Mouse (Mus musculus) stomach, embryonic 14.5 days (tissue): ENCODE measurements around the gene Slc12a9. TPM values are rescaled to one million over a fixed set of nuclear protein-coding genes. Genes with fewer than 3 reads are reported as not detected.

Experiments used
- ATAC-seq: fragments of 200-750 bp; cut with Nextera tagmentation; 2 replicates; pipeline ENCODE4 v1.8.0; 2017; ENCODE audit warnings: low read depth, moderate TSS enrichment; ENCODE audit not compliant: insufficient number of reproducible peaks, insufficient read depth, low FRiP score
- H3K27ac ChIP-seq: fragments of 300-500 bp; sonication (generic); 2 replicates; pipeline ENCODE4 v1.5.1; 2014; ENCODE audit warnings: mild to moderate bottlenecking, low read length, moderate library complexity, mixed read lengths
- H3K27me3 ChIP-seq: fragments of 300-500 bp; sonication (generic); 2 replicates; pipeline ENCODE4 v1.6.1; 2014; ENCODE audit warnings: low read length, control low read depth, mixed read lengths; ENCODE audit not compliant: control insufficient read depth, insufficient read depth
- H3K36me3 ChIP-seq: fragments of 300-500 bp; sonication (generic); 2 replicates; pipeline ENCODE4 v1.6.1; 2014; ENCODE audit warnings: mild to moderate bottlenecking, control low read depth, low read length, moderate library complexity, mixed read lengths; ENCODE audit not compliant: control insufficient read depth, insufficient read depth
- H3K4me1 ChIP-seq: fragments of 300-500 bp; sonication (generic); 2 replicates; pipeline ENCODE4 v1.6.1; 2014; ENCODE audit warnings: low read length, control low read depth, mixed read lengths; ENCODE audit not compliant: control insufficient read depth, insufficient read depth
- H3K4me2 ChIP-seq: fragments of 300-500 bp; sonication (generic); replicated peaks from 2 replicates; pipeline ENCODE4 v1.6.1; 2014; ENCODE audit warnings: low read depth, low read length, control low read depth
- H3K4me3 ChIP-seq: fragments of 300-500 bp; sonication (generic); 2 replicates; pipeline ENCODE4 v1.5.1; 2014; ENCODE audit warnings: low read depth, low read length, control low read depth
- H3K9ac ChIP-seq: fragments of 300-500 bp; sonication (generic); replicated peaks from 2 replicates; pipeline ENCODE4 v1.6.1; 2014; ENCODE audit warnings: low read depth, mild to moderate bottlenecking, control low read depth, low read length, moderate library complexity, mixed read lengths
- H3K9me3 ChIP-seq: fragments of 300-500 bp; sonication (generic); 2 replicates; pipeline ENCODE4 v1.6.1; 2016; ENCODE audit warnings: low read depth, low read length, control low read depth; ENCODE audit not compliant: control insufficient read depth
- WGBS: fragments of 180-500 bp; shearing (Covaris S2); extraction: QIAGEN DNeasy Blood & Tissue Kit; methylation state at CpG from one replicate; pipeline ENCODE4 v1.1.7; 2014; 5-methylcytosine and 5-hydroxymethylcytosine counted together
- polyA plus RNA-seq: library from polyadenylated mRNA; unstranded; fragments of >200 nt; fragmentation: Nextera tagmentation; extraction: Ambion mirVana; gene quantifications from 2 replicates; pipeline ENCODE4 v1.2.1, GENCODE M21; 2014

Slc12a9 gene
- polyA plus RNA-seq, 1 experiment from 2014 or later: 10.1 TPM

GRCm38 (mm10) chr5:137291381-137291926 is 41.9 kb downstream of the Slc12a9 start:
- H3K4me3 ChIP-seq: no peak overlapping the region
- no peak overlapping the region for H3K9ac ChIP-seq
- H3K4me2 ChIP-seq: no peak overlapping the region
- WGBS: 71% methylated on average over 15 of the region's 15 CpGs
- no peak overlapping the region for H3K27ac ChIP-seq
- H3K36me3 ChIP-seq: peaks cover 11% of the 10 kb centered on the region
- peaks cover 16% of the 10 kb centered on the region; the same call in 1 of the 2 replicates for H3K27me3 ChIP-seq
- peaks cover 29% of the 10 kb centered on the region; the same call in 1 of the 2 replicates for H3K4me1 ChIP-seq
- no peak for ATAC-seq
- no peaks in the 10 kb centered on the region for H3K9me3 ChIP-seq

GRCm38 (mm10) chr5:137290677-137291076 is 42.7 kb downstream of the Slc12a9 start:
- 23% methylated on average over 15 of the region's 15 CpGs for WGBS
- H3K4me1 ChIP-seq: peaks cover 29% of the 10 kb centered on the region; the same call in 1 of the 2 replicates
- no peak overlapping the region for H3K4me2 ChIP-seq

GRCm38 (mm10) chr5:137289591-137290365 is 43.6 kb downstream of the Slc12a9 start:
- Histone ChIP-seq H3K36me3 (no peaks in the 10 kb centered on the region), H3K4me2 (peak overlapping the region; percentile 87), H3K9me3 (no peaks in the 10 kb centered on the region), H3K27me3 (peaks cover 16% of the 10 kb centered on the region; the same call in 1 of the 2 replicates), H3K4me3 (no peak overlapping the region), H3K4me1 (peaks cover 26% of the 10 kb centered on the region; the same call in 1 of the 2 replicates), H3K9ac (no peak overlapping the region), H3K27ac (no peak overlapping the region)
- 52% methylated on average over 13 of the region's 13 CpGs for WGBS
- no peak for ATAC-seq

More at GRCm38 (mm10) chr5:137290677-137291076, 42.7 kb downstream of the Slc12a9 start:
- ATAC-seq: no peak
- H3K9me3 ChIP-seq: no peaks in the 10 kb centered on the region
- H3K27ac ChIP-seq: no peak overlapping the region
- H3K36me3 ChIP-seq: peaks cover 3% of the 10 kb centered on the region
- no peak overlapping the region for H3K9ac ChIP-seq
- H3K4me3 ChIP-seq: no peak overlapping the region
- H3K27me3 ChIP-seq: peaks cover 16% of the 10 kb centered on the region; the same call in 1 of the 2 replicates

- Histone ChIP-seq H3K4me2 (peak overlapping the region; percentile 87), H3K27me3 (peaks cover 16% of the 10 kb centered on the region; the same call in 1 of the 2 replicates), H3K4me1 (peaks cover 24% of the 10 kb centered on the region; the same call in 1 of the 2 replicates), H3K4me3 (peak overlapping the region; percentile 36), H3K27ac (no peak overlapping the region), H3K36me3 (no peaks in the 10 kb centered on the region), H3K9ac (no peak overlapping the region), H3K9me3 (no peaks in the 10 kb centered on the region)
- WGBS: 2% methylated on average over 25 of the region's 25 CpGs
- ATAC-seq: no peak
Measured at GRCm38 (mm10) chr5:137288999-137289470, 44.4 kb downstream of the Slc12a9 start.

- Histone ChIP-seq H3K27me3 (peaks cover 16% of the 10 kb centered on the region; the same call in 1 of the 2 replicates), H3K4me1 (peaks cover 24% of the 10 kb centered on the region; the same call in 1 of the 2 replicates), H3K9ac (peak overlapping the region; percentile 36; the same call in 1 of the 2 replicates), H3K9me3 (no peaks in the 10 kb centered on the region), H3K4me3 (peak overlapping the region; percentile 36), H3K36me3 (no peaks in the 10 kb centered on the region), H3K27ac (no peak overlapping the region), H3K4me2 (peak overlapping the region; percentile 87)
- no peak for ATAC-seq
- WGBS: under 1% methylated on average over 49 of the region's 65 CpGs
Measured at GRCm38 (mm10) chr5:137287953-137288743, 45.2 kb downstream of the Slc12a9 start.

GRCm38 (mm10) chr5:137287032-137287952 is 46.1 kb downstream of the Slc12a9 start, which contains the start of gene Ache:
Ache (plus strand) TSS chr5:137287519.
- no peak within 1 kb of the TSS for H3K27ac ChIP-seq
- no peaks in the 10 kb centered on the region for H3K36me3 ChIP-seq
- 2% methylated on average over 40 of the region's 40 CpGs for WGBS
- H3K4me3 ChIP-seq: peak within 1 kb of the TSS; percentile 36
- peaks cover 24% of the 10 kb centered on the region; the same call in 1 of the 2 replicates for H3K4me1 ChIP-seq
- ATAC-seq: peak; percentile 7; the same call in 1 of the 2 replicates
- H3K9ac ChIP-seq: peak within 1 kb of the TSS; percentile 36; the same call in 1 of the 2 replicates
- H3K4me2 ChIP-seq: peak within 1 kb of the TSS; percentile 87
- peaks cover 16% of the 10 kb centered on the region; the same call in 1 of the 2 replicates for H3K27me3 ChIP-seq
- no peaks in the 10 kb centered on the region for H3K9me3 ChIP-seq

- ATAC-seq: peak; percentile 30; the same call in 1 of the 2 replicates
Measured at GRCm38 (mm10) chr5:137286655-137287031, 46.8 kb downstream of the Slc12a9 start.

More at GRCm38 (mm10) chr5:137286655-137287031, 46.8 kb downstream of the Slc12a9 start:
- H3K4me2 ChIP-seq: peak overlapping the region; percentile 87
- H3K9ac ChIP-seq: no peak overlapping the region; the same call in 1 of the 2 replicates
- peaks cover 16% of the 10 kb centered on the region; the same call in 1 of the 2 replicates for H3K27me3 ChIP-seq
- peaks cover 24% of the 10 kb centered on the region; the same call in 1 of the 2 replicates for H3K4me1 ChIP-seq
- no peak overlapping the region for H3K27ac ChIP-seq
- WGBS: 3% methylated on average over 16 of the region's 16 CpGs
- H3K4me3 ChIP-seq: peak overlapping the region; percentile 36; the same call in 1 of the 2 replicates
- H3K36me3 ChIP-seq: no peaks in the 10 kb centered on the region
- no peaks in the 10 kb centered on the region for H3K9me3 ChIP-seq
